Mouse (Mus musculus) hindbrain, postnatal 0 days (tissue): ENCODE results near the gene Nfib. TPM values are rescaled to one million over a fixed set of nuclear protein-coding genes. Genes with fewer than 3 reads are reported as not detected.

ENCODE experiments used
- ATAC-seq: fragments of 200-750 bp; cut with Nextera tagmentation; 2 replicates; pipeline ENCODE4 v1.8.0; 2017; ENCODE audit warnings: mild to moderate bottlenecking, moderate TSS enrichment, moderate library complexity
- DNase-seq: peaks from one replicate; pipeline ENCODE4 v3.0.0-alpha.2; 2015; ENCODE audit warnings: low spot score
- H3K27ac ChIP-seq: fragments of 300-500 bp; sonication (generic); 2 replicates; pipeline ENCODE4 v1.5.1; 2014; ENCODE audit warnings: mild to moderate bottlenecking
- H3K27me3 ChIP-seq: fragments of 300-500 bp; sonication (generic); 2 replicates; pipeline ENCODE4 v1.6.1; 2014; ENCODE audit warnings: low read length, mixed read lengths; ENCODE audit not compliant: insufficient read depth
- H3K36me3 ChIP-seq: fragments of 300-500 bp; sonication (generic); 2 replicates; pipeline ENCODE4 v1.6.1; 2014; ENCODE audit warnings: low read length, mixed read lengths; ENCODE audit not compliant: insufficient read depth
- H3K4me1 ChIP-seq: fragments of 300-500 bp; sonication (generic); 2 replicates; pipeline ENCODE4 v1.6.1; 2014; ENCODE audit warnings: antibody characterized with exemption, low read length, mixed read lengths; ENCODE audit not compliant: insufficient read depth
- H3K4me2 ChIP-seq: fragments of 300-500 bp; sonication (generic); 2 replicates; pipeline ENCODE4 v1.6.1; 2014; ENCODE audit warnings: low read depth, mild to moderate bottlenecking, low read length, moderate library complexity, mixed read lengths
- H3K4me3 ChIP-seq: fragments of 300-500 bp; sonication (generic); 2 replicates; pipeline ENCODE4 v1.5.1; 2014; ENCODE audit warnings: low read length
- H3K9ac ChIP-seq: fragments of 300-500 bp; sonication (generic); replicated peaks from 2 replicates; pipeline ENCODE4 v1.6.1; 2014; ENCODE audit warnings: mild to moderate bottlenecking, low read length, moderate library complexity, mixed read lengths
- H3K9me3 ChIP-seq: fragments of 300-500 bp; sonication (generic); 2 replicates; pipeline ENCODE4 v1.6.1; 2016; ENCODE audit warnings: low read length, mixed read lengths
- CTCF ChIP-seq: IDR thresholded peaks from 2 replicates; pipeline ENCODE4 v1.5.1; 2016; ENCODE audit warnings: antibody characterized with exemption, control low read depth, low read depth
- WGBS: fragments of 180-500 bp; shearing (Covaris S2); extraction: QIAGEN DNeasy Blood & Tissue Kit; methylation state at CpG from one replicate; pipeline ENCODE4 v1.1.7; 2014; 5-methylcytosine and 5-hydroxymethylcytosine counted together
- polyA plus RNA-seq: library from polyadenylated mRNA; unstranded; fragments of >200 nt; fragmentation: Nextera tagmentation; extraction: Ambion mirVana; gene quantifications from 2 replicates; pipeline ENCODE4 v1.2.1, GENCODE M21; 2015
- total RNA-seq: library from RNA; depleted of rRNA; stranded (reverse); fragments of >200 nt; gene quantifications from 2 replicates; pipeline ENCODE4 v1.2.3, GENCODE M21; 2014

Nfib gene
- total and polyA plus RNA-seq, 2 experiments from 2014 or later, result 69.8 to 112 TPM

GRCm38 (mm10) chr4:82504015-82504283 is 201.6 kb downstream of the Nfib start:
- no peaks in the 10 kb centered on the region for H3K36me3 ChIP-seq
- H3K9me3 ChIP-seq, result no peaks in the 10 kb centered on the region
- DNase-seq, result peak; percentile 51
- H3K9ac ChIP-seq, result peak overlapping the region; percentile 99
- peak overlapping the region; percentile 81 for H3K4me3 ChIP-seq
- peak overlapping the region; percentile 98 for H3K27ac ChIP-seq
- no peak for TF ChIP-seq CTCF
- ATAC-seq, result no peak
- H3K27me3 ChIP-seq, result no peaks in the 10 kb centered on the region
- peak overlapping the region; percentile 74 for H3K4me2 ChIP-seq
- WGBS, result 3% methylated on average over 10 of the region's 10 CpGs
- no peaks in the 10 kb centered on the region for H3K4me1 ChIP-seq

DNA sequence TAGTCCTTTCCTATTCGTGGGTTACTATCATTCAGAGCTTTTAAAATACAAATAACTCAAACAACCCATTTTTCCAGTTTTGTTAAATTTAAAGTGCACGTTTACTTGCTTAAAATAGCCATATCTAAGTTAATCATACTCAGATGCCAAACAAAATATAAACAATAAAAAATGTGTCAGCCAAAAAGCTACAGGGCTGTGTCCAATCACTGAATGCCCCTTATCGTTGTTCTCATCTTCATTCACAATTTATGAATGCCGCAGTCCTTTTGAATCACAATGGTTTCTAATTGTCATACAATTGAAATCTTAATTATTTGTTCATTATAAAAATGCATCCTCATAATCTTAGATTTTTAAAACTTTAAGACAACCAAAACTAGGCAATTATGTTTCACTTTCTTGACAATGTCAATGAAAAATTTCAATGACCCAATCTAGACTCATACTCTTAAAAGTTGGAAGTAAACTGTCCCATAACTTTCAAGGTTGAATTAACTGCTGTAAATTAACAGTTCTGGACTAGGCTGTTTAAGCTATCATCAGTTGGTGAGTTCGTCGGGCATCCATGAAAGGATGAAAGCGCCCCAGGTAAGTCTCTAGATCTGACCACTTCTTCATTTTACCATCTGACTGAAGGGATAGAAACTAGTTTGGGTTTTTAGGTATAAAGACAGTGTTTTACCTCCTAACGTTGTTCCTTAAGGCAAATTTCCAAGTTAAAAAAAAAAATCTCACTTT is 202.1 kb downstream of the Nfib start:
- ATAC-seq (no peak), DNase-seq (no peak)
- Histone ChIP-seq H3K9ac (peak overlapping the region; percentile 99), H3K4me2 (peak overlapping the region; percentile 74), H3K27me3 (no peaks in the 10 kb centered on the region), H3K4me3 (peak overlapping the region; percentile 81), H3K9me3 (no peaks in the 10 kb centered on the region), H3K4me1 (no peaks in the 10 kb centered on the region), H3K27ac (peak overlapping the region; percentile 98), H3K36me3 (no peaks in the 10 kb centered on the region)
- WGBS, result 15% methylated on average over 8 of the region's 8 CpGs
- TF ChIP-seq CTCF, result no peak

GRCm38 (mm10) chr4:82502611-82503010 is 202.9 kb downstream of the Nfib start:
- WGBS, result 38% methylated on average over 2 of the region's 2 CpGs
- no peaks in the 10 kb centered on the region for H3K9me3 ChIP-seq
- no peak for TF ChIP-seq CTCF
- H3K36me3 ChIP-seq, result 0 out of 2 replicates have a peak, but pooled peaks cover 6% of the 10 kb centered on the region
- H3K4me3 ChIP-seq, result peak overlapping the region; percentile 81
- peak overlapping the region; percentile 99 for H3K9ac ChIP-seq
- H3K27me3 ChIP-seq, result no peaks in the 10 kb centered on the region
- H3K4me2 ChIP-seq, result peak overlapping the region; percentile 74
- DNase-seq (peak; percentile 44), ATAC-seq (no peak)
- no peaks in the 10 kb centered on the region for H3K4me1 ChIP-seq
- 0 out of 2 replicates have a peak overlapping the region, but pooled peaks have one; percentile 54 for H3K27ac ChIP-seq

GRCm38 (mm10) chr4:82502012-82502411 is 203.5 kb downstream of the Nfib start:
- TF ChIP-seq CTCF, result no peak
- H3K9me3 ChIP-seq, result no peaks in the 10 kb centered on the region
- 0 out of 2 replicates have a peak overlapping the region, but pooled peaks have one; percentile 45 for H3K27ac ChIP-seq
- peak overlapping the region; percentile 81 for H3K4me3 ChIP-seq
- peak overlapping the region; percentile 74 for H3K4me2 ChIP-seq
- H3K27me3 ChIP-seq, result no peaks in the 10 kb centered on the region
- ATAC-seq (no peak), DNase-seq (no peak)
- H3K4me1 ChIP-seq, result no peaks in the 10 kb centered on the region
- 0 out of 2 replicates have a peak, but pooled peaks cover 6% of the 10 kb centered on the region for H3K36me3 ChIP-seq
- H3K9ac ChIP-seq, result peak overlapping the region; percentile 65
- WGBS, result 23% methylated on average over 5 of the region's 5 CpGs

DNA sequence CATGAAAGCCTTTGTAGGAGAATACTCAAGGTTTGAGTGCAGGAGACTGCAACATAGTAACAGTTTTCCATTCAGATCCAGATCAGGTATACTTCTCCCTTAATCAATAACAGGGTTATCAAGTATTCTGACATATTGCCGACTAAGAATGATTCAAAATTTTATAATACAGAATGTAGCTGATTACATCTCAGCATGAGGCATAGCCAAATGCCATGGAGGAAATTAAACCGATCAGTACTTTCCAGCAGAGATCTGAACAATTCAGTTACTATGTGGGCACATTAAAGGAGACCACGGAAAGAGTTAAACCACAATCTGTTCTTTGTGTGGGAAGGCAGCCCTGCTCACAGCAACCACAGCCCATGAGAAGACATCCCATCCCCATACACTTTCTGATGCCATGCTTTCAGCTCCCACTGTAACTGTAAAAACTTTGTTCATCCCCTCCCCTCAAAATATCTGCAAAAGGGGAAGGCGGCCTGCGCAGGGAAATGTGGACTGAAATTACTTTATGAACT is 204.9 kb downstream of the Nfib start:
- H3K27ac ChIP-seq, result peak overlapping the region; percentile 86
- no peak for TF ChIP-seq CTCF
- no peaks in the 10 kb centered on the region for H3K27me3 ChIP-seq
- peak overlapping the region; percentile 74 for H3K4me2 ChIP-seq
- H3K9ac ChIP-seq, result peak overlapping the region; percentile 58
- 0 out of 2 replicates have a peak, but pooled peaks cover 6% of the 10 kb centered on the region for H3K36me3 ChIP-seq
- peak; percentile 40 for DNase-seq
- peak overlapping the region; percentile 81 for H3K4me3 ChIP-seq
- H3K9me3 ChIP-seq, result no peaks in the 10 kb centered on the region
- ATAC-seq, result no peak
- no peaks in the 10 kb centered on the region for H3K4me1 ChIP-seq
- 24% methylated on average over 5 of the region's 5 CpGs for WGBS

GRCm38 (mm10) chr4:82499725-82500577 is 205.6 kb downstream of the Nfib start:
- Histone ChIP-seq H3K4me3 (peak overlapping the region; percentile 81), H3K9me3 (no peaks in the 10 kb centered on the region), H3K4me2 (peak overlapping the region; percentile 74), H3K4me1 (no peaks in the 10 kb centered on the region), H3K9ac (peak overlapping the region; percentile 58), H3K36me3 (0 out of 2 replicates have a peak, but pooled peaks cover 6% of the 10 kb centered on the region), H3K27ac (peak overlapping the region; percentile 86), H3K27me3 (no peaks in the 10 kb centered on the region)
- peak; percentile 43 for DNase-seq
- WGBS, result 31% methylated on average over 9 of the region's 9 CpGs
- no peak for TF ChIP-seq CTCF
- ATAC-seq, result no peak
